Mouse (Mus musculus): Measurements from ENCODE around the gene Dnase1l2. TPM values are rescaled to one million over a fixed set of nuclear protein-coding genes. Genes with fewer than 3 reads are reported as not detected.

Dnase1l2 gene
- 1.1 TPM in 2 replicates for polyA plus RNA-seq (2014; fragmentation: Nextera tagmentation; extraction: Ambion mirVana)

GRCm38 (mm10) chr17:24442632-24443155, at the start of gene Dnase1l2:
TSS of gene Dnase1l2 (minus strand) at chr17:24443105.
- Histone ChIP-seq H3K27ac (replicated peaks; ENCODE audit: low read depth, low read length) (no peak within 1 kb of the TSS), H3K36me3 (replicated peaks; ENCODE audit: control insufficient read depth, insufficient read depth, low read depth, low read length) (peaks cover 19% of the 10 kb centered on the region), H3K9ac (replicated peaks; ENCODE audit: low read length) (no peak within 1 kb of the TSS), H3K9me3 (replicated peaks; ENCODE audit: control insufficient read depth, low read length) (no peaks in the 10 kb centered on the region), H3K4me3 (ENCODE audit: low read depth, low read length) (no peak within 1 kb of the TSS), H3K4me2 (ENCODE audit: low read depth, low read length) (no peak within 1 kb of the TSS), H3K4me1 (ENCODE audit: control insufficient read depth, insufficient read depth, low read length) (no peaks in the 10 kb centered on the region), H3K27me3 (ENCODE audit: control insufficient read depth, insufficient read depth, low read length) (no peaks in the 10 kb centered on the region)
- 81% methylated on average over 7 of the region's 7 CpGs for WGBS
- DNase-seq (ENCODE audit: low spot score) (no peak), ATAC-seq (replicated peaks; ENCODE audit: insufficient number of reproducible peaks, low FRiP score, low TSS enrichment, low read depth) (no peak)

GRCm38 (mm10) chr17:24490399-24490798, 47.5 kb upstream of the Dnase1l2 start:
- H3K36me3 ChIP-seq (replicated peaks; ENCODE audit: control insufficient read depth, insufficient read depth, low read depth, low read length): no peaks in the 10 kb centered on the region
- H3K9ac ChIP-seq (replicated peaks; ENCODE audit: low read length): no peak overlapping the region
- no peak overlapping the region for H3K4me3 ChIP-seq (ENCODE audit: low read depth, low read length)
- 75% methylated on average over 4 of the region's 4 CpGs for WGBS
- H3K4me2 ChIP-seq (ENCODE audit: low read depth, low read length): no peak overlapping the region
- H3K4me1 ChIP-seq (ENCODE audit: control insufficient read depth, insufficient read depth, low read length): peaks cover 5% of the 10 kb centered on the region
- no peaks in the 10 kb centered on the region for H3K9me3 ChIP-seq (replicated peaks; ENCODE audit: control insufficient read depth, low read length)
- H3K27ac ChIP-seq (replicated peaks; ENCODE audit: low read depth, low read length): no peak overlapping the region
- H3K27me3 ChIP-seq (ENCODE audit: control insufficient read depth, insufficient read depth, low read length): peaks cover 5% of the 10 kb centered on the region
- peak; percentile 34 for DNase-seq (ENCODE audit: low spot score)
- no peak for ATAC-seq (replicated peaks; ENCODE audit: insufficient number of reproducible peaks, low FRiP score, low TSS enrichment, low read depth)

- Histone ChIP-seq H3K4me2 (ENCODE audit: low read depth, low read length) (peak overlapping the region; percentile 98), H3K27ac (replicated peaks; ENCODE audit: low read depth, low read length) (peak overlapping the region; percentile 8; the same call in 1 of the 2 replicates), H3K36me3 (replicated peaks; ENCODE audit: control insufficient read depth, insufficient read depth, low read depth, low read length) (no peaks in the 10 kb centered on the region), H3K4me3 (ENCODE audit: low read depth, low read length) (peak overlapping the region; percentile 75), H3K27me3 (ENCODE audit: control insufficient read depth, insufficient read depth, low read length) (peaks cover 5% of the 10 kb centered on the region), H3K9ac (replicated peaks; ENCODE audit: low read length) (peak overlapping the region; percentile 78), H3K4me1 (ENCODE audit: control insufficient read depth, insufficient read depth, low read length) (peaks cover 5% of the 10 kb centered on the region), H3K9me3 (replicated peaks; ENCODE audit: control insufficient read depth, low read length) (no peaks in the 10 kb centered on the region)
- ATAC-seq (replicated peaks; ENCODE audit: insufficient number of reproducible peaks, low FRiP score, low TSS enrichment, low read depth) (peak; percentile 20; the same call in 1 of the 2 replicates), DNase-seq (ENCODE audit: low spot score) (no peak)
- WGBS: 19% methylated on average over 19 of the region's 19 CpGs
These were observed 46.5 kb upstream of the Dnase1l2 start for GRCm38 (mm10) chr17:24489265-24490030.

GRCm38 (mm10) chr17:24488662-24489264, 45.9 kb upstream of the Dnase1l2 start:
- Histone ChIP-seq H3K9me3 (replicated peaks; ENCODE audit: control insufficient read depth, low read length) (no peaks in the 10 kb centered on the region), H3K9ac (replicated peaks; ENCODE audit: low read length) (peak overlapping the region; percentile 78), H3K36me3 (replicated peaks; ENCODE audit: control insufficient read depth, insufficient read depth, low read depth, low read length) (no peaks in the 10 kb centered on the region), H3K27ac (replicated peaks; ENCODE audit: low read depth, low read length) (peak overlapping the region; percentile 65), H3K4me2 (ENCODE audit: low read depth, low read length) (peak overlapping the region; percentile 98), H3K27me3 (ENCODE audit: control insufficient read depth, insufficient read depth, low read length) (peaks cover 5% of the 10 kb centered on the region), H3K4me1 (ENCODE audit: control insufficient read depth, insufficient read depth, low read length) (peaks cover 5% of the 10 kb centered on the region), H3K4me3 (ENCODE audit: low read depth, low read length) (peak overlapping the region; percentile 75)
- DNase-seq (ENCODE audit: low spot score): peak; percentile 55
- ATAC-seq (replicated peaks; ENCODE audit: insufficient number of reproducible peaks, low FRiP score, low TSS enrichment, low read depth): peak; percentile 46
- WGBS: under 1% methylated on average over 66 of the region's 81 CpGs

DNA sequence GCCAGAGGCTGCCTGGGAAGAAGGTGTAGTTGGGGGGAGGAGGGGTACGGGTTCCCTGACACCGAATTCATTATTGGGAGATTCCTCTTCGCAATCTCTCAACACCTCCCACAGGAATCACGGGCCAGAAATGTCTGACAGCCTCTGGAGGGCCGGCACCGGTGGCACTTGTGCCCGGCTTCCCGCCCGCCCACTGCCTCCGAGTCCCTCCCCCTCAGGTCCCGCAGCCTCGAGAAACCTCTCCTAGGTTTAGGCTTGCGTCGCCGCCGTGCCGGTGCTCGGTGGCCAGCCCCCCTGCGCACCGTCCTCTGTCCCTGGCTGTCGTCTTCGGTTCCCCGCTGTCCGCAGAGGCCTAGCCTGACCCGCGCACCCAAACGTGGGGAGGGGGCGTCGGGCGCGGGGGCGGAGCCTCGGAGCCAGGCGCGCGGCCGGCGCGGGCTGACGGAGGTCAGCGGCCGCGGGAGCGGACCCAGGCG, 45.3 kb upstream of the Dnase1l2 start, which contains the start of gene Caskin1:
TSS of gene Caskin1 (plus strand) at position 416 of the 476 bp plus-strand sequence.
- Histone ChIP-seq H3K36me3 (replicated peaks; ENCODE audit: control insufficient read depth, insufficient read depth, low read depth, low read length) (no peaks in the 10 kb centered on the region), H3K27ac (replicated peaks; ENCODE audit: low read depth, low read length) (peak within 1 kb of the TSS; percentile 65), H3K4me3 (ENCODE audit: low read depth, low read length) (peak within 1 kb of the TSS; percentile 75), H3K27me3 (ENCODE audit: control insufficient read depth, insufficient read depth, low read length) (peaks cover 5% of the 10 kb centered on the region), H3K4me1 (ENCODE audit: control insufficient read depth, insufficient read depth, low read length) (peaks cover 5% of the 10 kb centered on the region), H3K4me2 (ENCODE audit: low read depth, low read length) (peak within 1 kb of the TSS; percentile 98), H3K9me3 (replicated peaks; ENCODE audit: control insufficient read depth, low read length) (no peaks in the 10 kb centered on the region), H3K9ac (replicated peaks; ENCODE audit: low read length) (peak within 1 kb of the TSS; percentile 78)
- ATAC-seq (replicated peaks; ENCODE audit: insufficient number of reproducible peaks, low FRiP score, low TSS enrichment, low read depth) (peak; percentile 45), DNase-seq (ENCODE audit: low spot score) (peak; percentile 53)
- 0% methylated on average over 34 of the region's 45 CpGs for WGBS

DNA sequence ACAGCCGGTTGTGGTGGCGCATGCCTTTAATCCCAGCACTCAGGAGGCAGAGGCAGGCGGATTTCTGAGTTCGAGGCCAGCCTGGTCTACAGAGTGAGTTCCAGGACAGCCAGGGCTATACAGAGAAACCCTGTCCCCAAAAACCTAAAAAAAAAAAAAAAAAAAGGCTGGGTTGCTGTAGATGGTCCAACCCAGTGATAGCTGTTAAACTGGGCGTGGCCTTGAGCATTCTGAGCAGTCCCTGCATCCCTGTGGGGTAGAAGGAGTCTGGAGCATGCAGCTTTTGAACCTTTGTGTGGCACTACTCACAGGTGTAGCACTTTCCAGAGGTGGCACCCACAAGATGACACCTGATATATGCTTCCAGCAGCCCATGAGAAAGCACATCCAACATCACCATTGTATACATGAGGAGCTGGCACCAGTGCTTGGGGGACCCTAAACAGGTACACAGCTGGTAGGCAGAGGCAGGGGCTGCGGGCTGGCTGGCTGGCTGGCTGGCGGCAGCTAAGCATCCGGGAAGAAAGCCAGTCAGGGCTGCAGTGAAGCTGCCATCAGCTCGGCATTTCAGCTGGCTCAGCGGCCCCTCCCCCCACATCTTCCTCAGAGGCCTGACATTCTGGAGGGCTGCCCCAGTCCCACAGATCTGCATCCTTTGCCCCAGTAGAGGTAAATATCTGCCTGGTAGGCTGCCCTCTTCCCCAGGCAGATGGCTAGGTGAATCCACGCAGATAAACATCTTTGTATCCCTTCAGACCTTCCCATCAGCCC, 42.4 kb upstream of the Dnase1l2 start:
- 46% methylated on average over 11 of the region's 11 CpGs for WGBS
- no peak overlapping the region for H3K4me2 ChIP-seq (ENCODE audit: low read depth, low read length)
- peak overlapping the region; percentile 3; the same call in 1 of the 2 replicates for H3K9ac ChIP-seq (replicated peaks; ENCODE audit: low read length)
- no peaks in the 10 kb centered on the region for H3K9me3 ChIP-seq (replicated peaks; ENCODE audit: control insufficient read depth, low read length)
- H3K4me3 ChIP-seq (ENCODE audit: low read depth, low read length): no peak overlapping the region
- no peaks in the 10 kb centered on the region for H3K36me3 ChIP-seq (replicated peaks; ENCODE audit: control insufficient read depth, insufficient read depth, low read depth, low read length)
- DNase-seq (ENCODE audit: low spot score) (no peak), ATAC-seq (replicated peaks; ENCODE audit: insufficient number of reproducible peaks, low FRiP score, low TSS enrichment, low read depth) (no peak; the same call in 1 of the 2 replicates)
- no peak overlapping the region for H3K27ac ChIP-seq (replicated peaks; ENCODE audit: low read depth, low read length)
- H3K27me3 ChIP-seq (ENCODE audit: control insufficient read depth, insufficient read depth, low read length): peaks cover 5% of the 10 kb centered on the region
- H3K4me1 ChIP-seq (ENCODE audit: control insufficient read depth, insufficient read depth, low read length): peaks cover 5% of the 10 kb centered on the region

DNA sequence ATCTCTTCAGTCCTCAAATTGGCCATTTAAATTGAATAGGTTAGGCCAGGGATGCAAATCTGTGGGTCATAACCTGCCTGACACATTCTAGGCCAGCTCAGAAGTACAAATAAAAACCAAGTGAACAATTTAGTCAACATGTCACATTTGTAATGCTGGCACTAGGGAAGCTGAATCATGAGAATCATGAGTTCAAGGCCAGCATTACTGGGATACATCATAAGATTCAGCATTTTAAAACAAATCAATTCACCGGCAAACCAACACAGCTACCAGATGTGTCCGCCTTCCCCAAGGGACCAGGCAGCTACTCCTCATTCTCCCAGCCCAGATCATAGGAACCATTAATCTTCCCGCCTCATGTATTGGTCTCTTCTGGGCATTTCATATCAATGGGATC, 40.6 kb upstream of the Dnase1l2 start:
- Histone ChIP-seq H3K4me3 (ENCODE audit: low read depth, low read length) (no peak overlapping the region), H3K9me3 (replicated peaks; ENCODE audit: control insufficient read depth, low read length) (no peaks in the 10 kb centered on the region), H3K9ac (replicated peaks; ENCODE audit: low read length) (no peak overlapping the region), H3K27me3 (ENCODE audit: control insufficient read depth, insufficient read depth, low read length) (peaks cover 3% of the 10 kb centered on the region), H3K27ac (replicated peaks; ENCODE audit: low read depth, low read length) (no peak overlapping the region), H3K4me2 (ENCODE audit: low read depth, low read length) (no peak overlapping the region), H3K4me1 (ENCODE audit: control insufficient read depth, insufficient read depth, low read length) (no peaks in the 10 kb centered on the region; the same call in 1 of the 2 replicates), H3K36me3 (replicated peaks; ENCODE audit: control insufficient read depth, insufficient read depth, low read depth, low read length) (no peaks in the 10 kb centered on the region)
- DNase-seq (ENCODE audit: low spot score) (no peak), ATAC-seq (replicated peaks; ENCODE audit: insufficient number of reproducible peaks, low FRiP score, low TSS enrichment, low read depth) (no peak)
- WGBS: 81% methylated on average over 3 of the region's 3 CpGs
